Mouse (Mus musculus) c-Kit-positive CD71-negative TER-119-negative erythroid progenitor cells, embryonic 14.5 days (primary cell): Measurements from ENCODE around the gene Aldh1a2.

Source experiments
- DNase-seq: peaks from one replicate; pipeline ENCODE4 v3.0.0-alpha.2; 2013; ENCODE audit warnings: low read depth

The Aldh1a2 gene

GRCm38 (mm10) chr9:71290730-71291129 lies 75.1 kb downstream of the Aldh1a2 start:
- no peak for DNase-seq

DNA sequence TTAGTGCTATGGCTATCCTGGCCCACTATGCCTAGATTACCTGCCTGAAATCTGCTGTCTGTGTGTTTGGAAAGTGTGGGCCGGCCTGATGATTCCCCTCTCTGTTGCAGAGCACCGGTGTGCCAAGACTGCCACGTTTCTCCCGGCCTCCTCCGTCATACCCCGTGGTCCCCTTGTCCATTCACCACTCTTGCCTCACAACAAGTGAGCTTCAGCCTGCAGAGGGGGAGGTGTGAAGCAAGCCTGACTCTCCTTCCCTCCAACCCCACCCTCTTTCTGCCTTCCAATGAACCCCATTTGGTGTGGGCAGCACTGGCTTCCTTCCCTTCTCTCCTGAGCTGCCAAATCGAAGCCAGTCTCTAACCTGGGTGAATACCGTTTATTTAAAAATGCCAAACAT lies 79.9 kb downstream of the Aldh1a2 start:
- no peak for DNase-seq

GRCm38 (mm10) chr9:71303594-71303993 lies 88.0 kb downstream of the Aldh1a2 start:
- no peak for DNase-seq

DNA sequence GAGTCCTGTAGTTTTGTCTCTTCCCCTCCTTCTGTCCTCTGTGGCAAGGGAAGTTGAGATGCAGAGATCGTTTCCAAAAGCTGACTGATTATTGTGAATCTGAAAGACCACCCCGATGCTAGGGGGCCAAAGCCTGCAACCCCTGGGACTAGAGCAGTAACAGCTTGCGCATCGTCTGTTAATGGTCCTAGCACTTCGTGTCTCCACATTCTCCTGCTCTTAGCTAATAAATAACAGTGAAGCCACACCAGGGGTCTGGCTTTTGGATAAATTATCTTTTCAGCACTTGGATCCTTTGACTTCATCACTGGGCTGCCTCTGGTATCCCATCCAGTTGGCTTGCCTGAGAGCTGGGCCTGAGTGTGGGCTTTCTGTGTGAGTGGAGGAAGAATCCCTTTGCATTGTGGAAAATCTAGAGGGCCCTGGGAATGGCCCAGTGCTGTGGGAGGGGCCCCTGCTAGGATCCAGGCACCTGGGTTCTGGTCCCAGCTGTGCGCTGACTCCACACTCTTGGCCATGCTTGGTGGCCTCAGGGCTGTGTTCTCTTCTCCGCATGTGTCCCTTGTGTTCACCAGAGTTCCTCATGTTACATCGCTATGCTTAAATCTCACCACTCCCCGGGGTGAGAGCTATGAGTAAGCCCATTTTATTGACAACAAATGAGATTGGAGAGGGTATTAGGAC lies 91.7 kb downstream of the Aldh1a2 start:
- no peak for DNase-seq

DNA sequence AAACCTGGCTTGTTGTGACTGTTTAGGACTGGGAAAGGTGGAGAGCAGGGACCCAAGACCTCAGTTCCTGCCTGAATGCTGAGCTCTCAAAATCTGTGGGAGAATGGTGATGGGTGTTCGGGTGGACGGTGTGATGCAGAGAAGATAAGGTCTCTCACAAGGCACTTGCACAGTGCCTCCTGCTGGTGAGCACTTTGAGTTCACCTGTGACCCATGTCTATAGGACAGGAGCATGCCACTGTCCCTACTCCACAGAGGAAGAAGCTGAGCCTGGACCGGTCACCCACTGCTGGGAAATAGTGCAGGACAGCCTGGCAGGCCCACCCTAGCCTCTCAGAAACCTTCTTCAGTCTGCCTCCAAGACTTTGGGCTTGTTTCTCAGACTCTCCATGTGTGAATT lies 100.4 kb downstream of the Aldh1a2 start:
- DNase-seq, result no peak

DNA sequence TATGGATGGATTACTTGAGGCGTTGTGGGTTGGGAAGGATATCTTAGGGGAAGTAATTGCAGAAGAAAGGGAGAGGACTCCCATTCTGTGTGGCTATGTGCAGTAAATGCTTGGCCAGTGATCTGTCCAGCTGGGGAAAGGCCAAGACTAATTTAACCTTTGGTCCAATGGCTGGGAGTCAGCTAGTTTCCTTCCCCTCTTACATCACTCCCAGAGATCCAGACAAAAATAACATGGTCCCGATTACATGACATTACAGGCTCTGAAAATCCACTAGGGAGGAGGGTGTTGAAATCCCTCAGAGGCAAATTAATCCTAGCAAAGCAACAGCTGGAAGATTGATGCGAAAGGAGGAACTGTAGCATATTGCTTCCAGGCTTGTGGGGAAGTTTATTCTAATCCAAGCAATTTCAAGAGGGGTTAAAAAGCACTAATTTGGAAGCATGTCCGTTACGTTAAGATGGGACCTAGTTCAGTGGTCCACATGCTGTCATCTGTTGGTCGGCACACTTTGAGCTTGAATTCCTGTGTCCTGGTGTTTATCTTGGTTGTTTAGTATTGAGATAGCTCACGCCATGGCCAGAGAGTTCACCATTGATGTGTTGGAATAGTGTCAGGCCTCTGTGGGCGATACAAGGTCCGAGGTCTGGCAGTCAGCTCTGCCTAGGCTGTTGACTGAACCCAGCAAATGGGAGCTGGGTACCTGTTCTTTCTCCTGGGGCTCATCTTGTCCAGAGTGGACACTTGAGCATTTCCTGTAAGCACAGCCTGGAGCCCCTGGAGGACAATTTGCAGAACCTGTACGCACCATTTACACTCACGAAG lies 101.7 kb downstream of the Aldh1a2 start:
- no peak for DNase-seq

- no peak for DNase-seq
These were observed 102.3 kb downstream of the Aldh1a2 start for GRCm38 (mm10) chr9:71317921-71318241.

GRCm38 (mm10) chr9:71319776-71320175 lies 104.2 kb downstream of the Aldh1a2 start:
- DNase-seq, result no peak

GRCm38 (mm10) chr9:71320246-71321155 lies 104.9 kb downstream of the Aldh1a2 start:
- no peak for DNase-seq

GRCm38 (mm10) chr9:71321436-71321835 lies 105.8 kb downstream of the Aldh1a2 start:
- no peak for DNase-seq

GRCm38 (mm10) chr9:71321871-71322270 lies 106.3 kb downstream of the Aldh1a2 start:
- no peak for DNase-seq

GRCm38 (mm10) chr9:71323303-71323952 lies 107.8 kb downstream of the Aldh1a2 start:
- DNase-seq, result no peak

DNA sequence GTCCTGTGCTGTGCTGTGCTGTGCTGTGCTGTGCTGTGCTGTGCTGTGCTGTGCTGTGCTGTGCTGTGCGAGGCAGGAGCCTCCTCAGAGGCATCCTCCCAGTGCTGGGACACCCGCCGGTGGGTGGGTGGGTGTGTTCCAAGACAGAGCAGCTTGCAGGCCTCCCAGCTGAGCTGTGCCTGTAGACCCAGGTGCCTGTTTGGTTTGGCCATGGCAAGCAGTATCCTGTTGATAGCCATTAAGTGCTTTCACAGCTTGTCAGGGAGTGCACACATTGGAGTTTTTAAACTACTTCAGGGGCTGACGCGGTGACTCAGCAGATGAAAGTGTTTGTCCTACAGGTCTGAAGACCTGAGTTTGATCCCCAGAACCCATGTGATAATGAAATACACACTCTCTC lies 108.5 kb downstream of the Aldh1a2 start:
- no peak for DNase-seq

GRCm38 (mm10) chr9:71326261-71326660 lies 110.7 kb downstream of the Aldh1a2 start:
- DNase-seq, result no peak

DNA sequence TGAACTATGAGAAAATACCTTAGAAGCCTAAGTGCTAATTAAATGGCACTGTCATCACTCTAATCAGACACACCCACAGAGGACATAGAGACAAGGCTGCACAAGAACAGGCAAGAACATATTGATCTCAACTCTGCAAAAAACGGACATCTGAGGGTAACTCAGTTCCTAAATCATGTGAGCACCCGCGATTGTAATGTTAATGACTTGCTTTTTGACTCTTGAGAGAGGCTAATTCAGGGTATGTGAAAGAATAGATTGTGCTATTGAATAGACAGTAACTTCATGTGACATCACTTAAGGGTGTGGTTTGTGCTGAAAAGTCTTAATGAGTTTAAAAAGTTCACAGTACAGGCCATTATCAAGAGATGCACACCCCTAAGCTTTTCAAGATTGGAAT lies 116.1 kb downstream of the Aldh1a2 start:
- DNase-seq, result no peak

- DNase-seq, result no peak
These were observed 121.1 kb downstream of the Aldh1a2 start for GRCm38 (mm10) chr9:71336674-71337073.

DNA sequence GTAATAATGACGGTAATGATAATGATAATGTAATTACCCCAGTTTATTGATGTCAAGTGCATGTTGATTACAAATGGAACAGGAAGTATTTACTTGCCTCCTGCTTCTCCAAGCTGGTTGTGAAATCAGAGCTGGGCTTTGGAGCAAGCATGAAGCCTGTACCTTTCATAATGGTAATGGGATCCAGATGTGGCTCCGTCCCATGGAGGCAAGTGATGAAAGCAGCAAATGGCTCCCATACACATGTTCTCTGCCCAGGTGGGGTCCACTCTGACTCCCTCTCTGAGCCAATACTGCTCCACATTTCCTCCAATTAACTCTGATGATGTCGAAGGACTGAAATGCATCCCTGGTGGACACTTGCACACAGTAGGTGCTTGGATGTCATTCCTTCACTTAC lies 121.8 kb downstream of the Aldh1a2 start:
- no peak for DNase-seq

GRCm38 (mm10) chr9:71340116-71340515 lies 124.5 kb downstream of the Aldh1a2 start:
- DNase-seq, result no peak
